Mouse (Mus musculus) stomach, embryonic 16.5 days (tissue): Measurements from ENCODE around the gene Methig1. TPM values are rescaled to one million over a fixed set of nuclear protein-coding genes. Genes with fewer than 3 reads are reported as not detected.
"Not testable (repeated sequence)": the region's sequence is repeated elsewhere in the genome, so short reads cannot be mapped to it uniquely, and the experiment has no call there.

Experiments
- ATAC-seq: fragments of 200-750 bp; cut with Nextera tagmentation; 2 replicates; pipeline ENCODE4 v1.8.0; 2017; ENCODE audit warnings: moderate number of reproducible peaks, moderate TSS enrichment; ENCODE audit not compliant: insufficient read depth, low FRiP score
- H3K27ac ChIP-seq: fragments of 300-500 bp; sonication (generic); 2 replicates; pipeline ENCODE4 v1.5.1; 2014; ENCODE audit warnings: low read length
- H3K27me3 ChIP-seq: fragments of 300-500 bp; sonication (generic); 2 replicates; pipeline ENCODE4 v1.6.1; 2014; ENCODE audit warnings: low read length, control low read depth, mixed read lengths; ENCODE audit not compliant: control insufficient read depth, insufficient read depth
- H3K36me3 ChIP-seq: fragments of 300-500 bp; sonication (generic); 2 replicates; pipeline ENCODE4 v1.6.1; 2014; ENCODE audit warnings: low read length; ENCODE audit not compliant: control insufficient read depth, insufficient read depth
- H3K4me1 ChIP-seq: fragments of 300-500 bp; sonication (generic); 2 replicates; pipeline ENCODE4 v1.6.1; 2014; ENCODE audit warnings: low read length, control low read depth, mixed read lengths; ENCODE audit not compliant: control insufficient read depth, insufficient read depth
- H3K4me2 ChIP-seq: fragments of 300-500 bp; sonication (generic); 2 replicates; pipeline ENCODE4 v1.6.1; 2014; ENCODE audit warnings: low read depth, low read length, mixed read lengths
- H3K4me3 ChIP-seq: fragments of 300-500 bp; sonication (generic); replicated peaks from 2 replicates; pipeline ENCODE4 v1.5.1; 2014; ENCODE audit warnings: mild to moderate bottlenecking, low read length
- H3K9ac ChIP-seq: fragments of 300-500 bp; sonication (generic); 2 replicates; pipeline ENCODE4 v1.6.1; 2014; ENCODE audit warnings: low read length
- H3K9me3 ChIP-seq: fragments of 300-500 bp; sonication (generic); replicated peaks from 2 replicates; pipeline ENCODE4 v1.6.1; 2016; ENCODE audit warnings: low read length, control low read depth; ENCODE audit not compliant: control insufficient read depth
- WGBS: fragments of 180-500 bp; shearing (Covaris S2); extraction: QIAGEN DNeasy Blood & Tissue Kit; methylation state at CpG from one replicate; pipeline ENCODE4 v1.1.7; 2014; 5-methylcytosine and 5-hydroxymethylcytosine counted together
- polyA plus RNA-seq: library from polyadenylated mRNA; unstranded; fragments of >200 nt; fragmentation: Nextera tagmentation; extraction: Ambion mirVana; gene quantifications from 2 replicates; pipeline ENCODE4 v1.2.1, GENCODE M21; 2015

Gene Methig1
- polyA plus RNA-seq, result 0.09 TPM in 1 of 2 replicates, not detected in the other

GRCm38 (mm10) chr15:100352711-100353250 is at the start of gene Methig1, which contains the start of gene Mettl7a2:
TSS of gene Methig1 (plus strand) at chr15:100353149.
TSS of gene Mettl7a2 (plus strand) at chr15:100353200.
- no peak within 1 kb of the TSS for H3K4me3 ChIP-seq
- no peaks in the 10 kb centered on the region for H3K9me3 ChIP-seq
- H3K27me3 ChIP-seq, result no peaks in the 10 kb centered on the region
- no peak for ATAC-seq
- H3K4me2 ChIP-seq, result no peak within 1 kb of the TSS
- no peaks in the 10 kb centered on the region for H3K4me1 ChIP-seq
- no peaks in the 10 kb centered on the region for H3K36me3 ChIP-seq
- no peak within 1 kb of the TSS for H3K27ac ChIP-seq
- no peak within 1 kb of the TSS for H3K9ac ChIP-seq
- WGBS, result 79% methylated on average over 10 of the region's 10 CpGs

- Histone ChIP-seq H3K9ac (no peak overlapping the region), H3K36me3 (no peaks in the 10 kb centered on the region), H3K4me2 (peak overlapping the region; percentile 84), H3K27ac (peak overlapping the region; percentile 94; the same call in 1 of the 2 replicates), H3K27me3 (no peaks in the 10 kb centered on the region), H3K9me3 (no peaks in the 10 kb centered on the region), H3K4me1 (peaks cover 5% of the 10 kb centered on the region; the same call in 1 of the 2 replicates), H3K4me3 (peak overlapping the region; percentile 61)
- 43% methylated on average over 8 of the region's 8 CpGs for WGBS
- ATAC-seq, result no peak
Observed at GRCm38 (mm10) chr15:100303428-100304018, 49.4 kb upstream of the Methig1 start.

DNA sequence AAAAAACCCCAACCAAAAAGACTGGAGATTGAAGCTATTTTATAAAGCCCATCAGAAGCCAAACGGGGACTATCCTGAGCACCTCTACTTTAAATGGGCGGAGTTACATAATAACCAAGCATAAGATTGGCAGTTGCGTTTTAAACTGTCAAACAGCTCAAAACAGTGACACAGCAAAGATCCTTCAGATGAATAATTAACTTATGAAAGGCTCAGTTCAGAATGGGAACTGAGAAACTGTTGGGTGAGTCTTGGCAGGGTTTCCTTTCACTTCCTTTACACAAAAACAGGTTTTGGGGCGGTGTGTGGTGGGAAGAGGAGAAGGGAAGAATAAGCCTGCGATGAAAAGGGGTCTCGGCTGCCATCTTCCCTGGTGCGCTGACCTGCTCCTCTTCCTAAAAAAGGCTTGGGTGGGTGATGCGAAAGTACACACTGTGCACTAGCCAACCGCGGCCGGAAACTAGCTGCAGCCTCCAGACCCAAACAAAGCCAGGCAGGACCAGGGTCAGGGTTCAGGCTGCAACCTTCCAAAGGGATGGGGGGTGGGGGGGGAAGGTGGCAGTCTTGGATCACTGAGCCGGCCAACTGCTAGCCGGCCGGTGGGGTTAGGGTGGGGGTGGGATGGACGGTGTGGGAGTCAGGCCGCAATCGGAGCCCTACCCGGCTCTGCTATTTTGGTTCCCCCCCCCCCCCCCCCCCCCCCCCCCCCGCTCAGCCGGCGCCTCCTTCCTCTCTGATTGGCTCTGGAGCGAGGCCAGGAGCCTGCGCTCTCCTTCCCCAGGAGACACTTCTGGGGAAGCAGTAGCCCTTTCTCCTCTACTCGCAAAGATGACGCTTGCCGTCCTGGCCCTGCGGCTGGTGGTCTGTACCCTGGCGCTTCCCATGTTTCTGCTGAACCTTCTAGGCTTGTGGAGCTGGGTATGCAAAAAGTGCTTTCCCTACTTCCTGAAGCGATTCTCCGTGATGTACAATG is 48.6 kb upstream of the Methig1 start, which contains the start of gene Mettl7a1:
TSS of gene Mettl7a1 (plus strand) at position 122 of the 973 bp plus-strand sequence.
- WGBS, result 2% methylated on average over 24 of the region's 30 CpGs
- ATAC-seq, result peak; percentile 81
- peak within 1 kb of the TSS; percentile 84 for H3K4me2 ChIP-seq

DNA sequence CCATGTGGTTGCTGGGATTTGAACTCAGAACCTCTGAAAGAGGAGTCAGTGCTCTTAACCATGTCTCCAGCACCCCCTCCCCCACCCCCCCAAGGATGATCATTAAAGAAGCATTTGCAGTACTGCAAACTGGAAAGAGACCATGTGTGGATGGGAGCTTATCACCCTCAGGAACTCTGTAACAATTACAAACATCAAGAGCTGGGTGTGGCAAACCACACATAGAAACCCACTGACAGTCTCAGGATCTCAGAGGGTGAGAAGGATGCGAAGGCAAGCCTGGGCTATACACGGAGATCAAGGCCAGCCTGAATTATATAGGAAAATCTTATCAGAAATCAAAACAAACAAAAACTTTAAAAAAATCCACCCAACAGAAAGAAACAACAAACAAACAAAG is 46.7 kb upstream of the Methig1 start:
- H3K36me3 ChIP-seq, result no peaks in the 10 kb centered on the region
- no peak for ATAC-seq
- H3K9me3 ChIP-seq, result no peaks in the 10 kb centered on the region
- H3K9ac ChIP-seq, result no peak overlapping the region
- no peaks in the 10 kb centered on the region for H3K27me3 ChIP-seq
- no peak overlapping the region for H3K27ac ChIP-seq
- WGBS, result 82% methylated on average over 2 of the region's 2 CpGs
- H3K4me1 ChIP-seq, result peaks cover 5% of the 10 kb centered on the region; the same call in 1 of the 2 replicates
- no peak overlapping the region for H3K4me3 ChIP-seq
- H3K4me2 ChIP-seq, result no peak overlapping the region

More for the DNA sequence above, 48.6 kb upstream of the Methig1 start, which contains the start of gene Mettl7a1:
- Histone ChIP-seq H3K27me3 (no peaks in the 10 kb centered on the region), H3K9me3 (no peaks in the 10 kb centered on the region), H3K4me3 (peak within 1 kb of the TSS; percentile 61), H3K36me3 (no peaks in the 10 kb centered on the region), H3K27ac (peak within 1 kb of the TSS; percentile 94), H3K9ac (peak within 1 kb of the TSS; percentile 78), H3K4me1 (peaks cover 5% of the 10 kb centered on the region; the same call in 1 of the 2 replicates)

DNA sequence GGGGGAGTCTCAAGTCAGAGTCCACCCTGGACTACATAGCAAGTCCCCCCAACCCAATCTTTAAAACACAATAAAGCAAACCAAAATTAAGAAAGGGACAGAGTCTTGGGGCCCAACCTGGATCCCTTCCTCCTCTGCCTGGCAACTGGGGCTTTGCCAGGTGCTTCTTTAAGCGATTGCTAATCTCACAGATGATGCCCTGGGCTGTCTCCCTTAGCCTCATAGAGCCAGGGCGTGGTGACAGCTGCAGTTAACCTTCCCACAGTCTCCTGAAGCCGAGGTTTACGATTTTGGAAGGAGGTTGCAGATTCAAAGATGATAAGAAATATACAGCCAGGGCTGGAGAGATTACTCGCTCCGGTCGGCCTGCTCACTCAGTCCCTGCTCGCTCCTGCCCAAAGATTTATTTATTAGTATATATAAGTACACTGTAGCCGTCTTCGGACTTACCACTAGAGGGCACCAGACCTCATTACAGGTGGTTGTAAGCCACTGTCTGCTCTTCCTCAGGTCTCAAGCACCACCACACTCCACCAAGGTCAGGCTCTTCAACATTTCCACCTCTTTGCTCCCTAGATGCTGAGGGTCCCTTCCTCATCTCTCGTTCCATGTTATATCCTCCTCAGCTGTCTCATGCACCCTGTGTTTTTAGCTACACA is 45.4 kb upstream of the Methig1 start:
- H3K9ac ChIP-seq, H3K9me3 ChIP-seq, H3K27me3 ChIP-seq, H3K36me3 ChIP-seq, H3K4me3 ChIP-seq, ATAC-seq, H3K27ac ChIP-seq, H3K4me2 ChIP-seq, H3K4me1 ChIP-seq: not testable (repeated sequence)
- 33% methylated on average over 9 of the region's 11 CpGs for WGBS

DNA sequence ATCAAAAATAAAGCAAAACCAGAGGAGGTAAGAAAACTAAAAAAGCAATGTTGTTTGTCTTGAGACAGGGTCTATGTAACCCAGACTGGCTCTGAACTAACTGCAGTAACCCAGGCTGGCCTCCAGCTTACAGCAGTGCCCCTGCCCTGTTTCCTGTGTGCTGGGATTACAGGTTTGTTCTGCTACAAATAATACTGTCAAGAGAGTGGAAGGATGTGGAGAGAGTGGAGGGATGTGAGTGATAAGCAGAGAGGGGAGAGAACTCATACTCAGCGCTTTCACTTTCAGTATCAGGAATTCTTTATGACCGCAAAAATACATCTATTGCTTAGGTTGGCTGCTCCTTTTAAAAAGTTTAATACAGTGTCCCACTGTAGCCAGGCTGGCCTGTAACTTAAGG is 40.6 kb upstream of the Methig1 start:
- 0 out of 2 replicates have a peak, but pooled peaks cover 3% of the 10 kb centered on the region for H3K4me1 ChIP-seq
- no peak overlapping the region for H3K9ac ChIP-seq
- no peak overlapping the region for H3K27ac ChIP-seq
- WGBS, result 70% methylated on average over 2 of the region's 2 CpGs
- H3K4me3 ChIP-seq, result no peak overlapping the region
- no peaks in the 10 kb centered on the region for H3K27me3 ChIP-seq
- no peaks in the 10 kb centered on the region for H3K9me3 ChIP-seq
- 0 out of 2 replicates have a peak, but pooled peaks cover 3% of the 10 kb centered on the region for H3K36me3 ChIP-seq
- ATAC-seq, result no peak
- H3K4me2 ChIP-seq, result no peak overlapping the region; the same call in 1 of the 2 replicates

DNA sequence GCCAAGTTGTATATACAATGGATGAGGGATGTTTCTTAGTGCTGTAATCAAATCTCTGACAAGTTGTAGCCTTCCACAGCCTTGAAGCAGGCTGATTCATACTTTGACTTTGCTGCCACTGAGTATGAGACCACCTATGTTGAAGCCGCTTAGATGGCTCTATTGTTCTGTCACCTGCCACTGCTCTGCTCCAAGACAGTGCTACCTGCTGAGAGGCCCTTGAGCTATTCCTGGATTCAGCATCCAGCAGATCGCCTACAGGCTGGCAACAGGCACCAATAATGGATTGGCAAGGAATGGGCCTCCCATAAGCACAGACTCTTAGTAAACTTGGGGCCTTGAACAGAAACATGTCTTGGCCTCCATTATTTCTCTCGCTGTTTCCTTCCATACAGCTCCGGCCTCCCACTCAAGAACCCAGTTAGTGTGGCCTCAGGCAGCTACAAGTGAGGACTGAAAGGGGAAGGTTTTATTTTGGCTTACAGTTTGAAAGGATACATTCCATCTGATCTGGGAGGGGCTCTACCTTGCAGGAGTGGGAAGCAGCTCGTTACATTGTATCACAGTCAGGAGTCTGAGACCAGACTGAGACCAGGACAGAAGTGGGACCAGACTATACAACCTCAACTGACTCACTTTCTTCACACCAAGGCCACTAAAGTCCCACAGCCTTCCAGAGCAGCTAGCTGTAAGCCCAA is 38.4 kb upstream of the Methig1 start:
- H3K36me3 ChIP-seq, result 0 out of 2 replicates have a peak, but pooled peaks cover 3% of the 10 kb centered on the region
- 92% methylated on average over 5 of the region's 5 CpGs for WGBS
- H3K9me3 ChIP-seq, result no peaks in the 10 kb centered on the region
- H3K4me2 ChIP-seq, result no peak overlapping the region
- H3K4me3 ChIP-seq, result no peak overlapping the region
- no peak for ATAC-seq
- 0 out of 2 replicates have a peak, but pooled peaks cover 3% of the 10 kb centered on the region for H3K4me1 ChIP-seq
- no peak overlapping the region for H3K9ac ChIP-seq
- no peaks in the 10 kb centered on the region for H3K27me3 ChIP-seq
- H3K27ac ChIP-seq, result no peak overlapping the region

- not testable (repeated sequence) for H3K4me2 ChIP-seq, H3K36me3 ChIP-seq, H3K9ac ChIP-seq, H3K4me1 ChIP-seq, H3K9me3 ChIP-seq, H3K4me3 ChIP-seq, H3K27me3 ChIP-seq, ATAC-seq, H3K27ac ChIP-seq
- 30% methylated on average over 4 of the region's 4 CpGs for WGBS
Observed at GRCm38 (mm10) chr15:100318014-100318671, 34.8 kb upstream of the Methig1 start.
